Mouse (Mus musculus) heart, adult 8-10 months (tissue): Measurements from ENCODE around the gene Popdc3. TPM values are rescaled to one million over a fixed set of nuclear protein-coding genes. Genes with fewer than 3 reads are reported as not detected.
"Not testable (repeated sequence)": the region's sequence is repeated elsewhere in the genome, so short reads cannot be mapped to it uniquely, and the experiment has no call there.

Experiments used
- DNase-seq: peaks from one replicate; pipeline ENCODE4 v3.0.0; 2022; ENCODE audit warnings: low spot score
- total RNA-seq, 4 experiments: library from RNA; stranded (reverse); gene quantifications; 2 replicates each; pipeline ENCODE4 v1.2.4; 2022

The Popdc3 gene
- total RNA-seq, 4 experiments from 2014 or later: 25.5 to 40.5 (median 31.9) TPM

GRCm38 (mm10) chr10:45194531-45194930, 16.6 kb downstream of the Popdc3 start:
- DNase-seq: no peak

GRCm38 (mm10) chr10:45204582-45204981, 26.7 kb downstream of the Popdc3 start:
- no peak for DNase-seq

- DNase-seq: peak; percentile 31
Measured at GRCm38 (mm10) chr10:45210201-45210600, 32.3 kb downstream of the Popdc3 start.

GRCm38 (mm10) chr10:45216676-45217075, 38.8 kb downstream of the Popdc3 start:
- no peak for DNase-seq

- peak; percentile 13 for DNase-seq
Measured at GRCm38 (mm10) chr10:45229954-45230353, 52.1 kb downstream of the Popdc3 start.

- DNase-seq: no peak
Measured at GRCm38 (mm10) chr10:45233351-45233750, 55.5 kb downstream of the Popdc3 start.

- DNase-seq: no peak
Measured at GRCm38 (mm10) chr10:45236304-45236703, 58.4 kb downstream of the Popdc3 start.

- no peak for DNase-seq
Measured at GRCm38 (mm10) chr10:45237492-45237891, 59.6 kb downstream of the Popdc3 start.

GRCm38 (mm10) chr10:45260477-45260876, 82.6 kb downstream of the Popdc3 start:
- no peak for DNase-seq

GRCm38 (mm10) chr10:45262126-45262525, 84.2 kb downstream of the Popdc3 start:
- DNase-seq: no peak

- no peak for DNase-seq
Measured at GRCm38 (mm10) chr10:45276499-45276898, 98.6 kb downstream of the Popdc3 start.

GRCm38 (mm10) chr10:45276995-45277394, 99.1 kb downstream of the Popdc3 start:
- no peak for DNase-seq

- DNase-seq: peak; percentile 36
Measured at GRCm38 (mm10) chr10:45285651-45286050, 107.8 kb downstream of the Popdc3 start.

GRCm38 (mm10) chr10:45288351-45288750, 110.5 kb downstream of the Popdc3 start:
- no peak for DNase-seq

GRCm38 (mm10) chr10:45289218-45290105, 111.6 kb downstream of the Popdc3 start:
- no peak for DNase-seq

GRCm38 (mm10) chr10:45290618-45291017, 112.7 kb downstream of the Popdc3 start:
- DNase-seq: no peak

GRCm38 (mm10) chr10:45292159-45292558, 114.3 kb downstream of the Popdc3 start:
- DNase-seq: not testable (repeated sequence)

- DNase-seq: no peak
Measured at GRCm38 (mm10) chr10:45295093-45295492, 117.2 kb downstream of the Popdc3 start.

GRCm38 (mm10) chr10:45298503-45298902, 120.6 kb downstream of the Popdc3 start:
- no peak for DNase-seq

- DNase-seq: no peak
Measured at GRCm38 (mm10) chr10:45299509-45299908, 121.6 kb downstream of the Popdc3 start.

GRCm38 (mm10) chr10:45303315-45304036, 125.6 kb downstream of the Popdc3 start:
- no peak for DNase-seq

- DNase-seq: no peak
Measured at GRCm38 (mm10) chr10:45305173-45305572, 127.3 kb downstream of the Popdc3 start.

GRCm38 (mm10) chr10:45311129-45311528, 133.2 kb downstream of the Popdc3 start:
- DNase-seq: no peak
